Comparison of ENCODE assay signal across 8 mouse cellular contexts in genomic region chr13:109632387-109633036, GRCm38 (mm10).
DNase-seq lines count a peak whose midpoint lies in the region; ATAC-seq and TF ChIP-seq lines count a peak whose summit lies in the region.

No protein-coding gene starts in this region.

- 0% methylated on average over 7 of the region's 7 CpGs for WGBS in forebrain, embryonic 11.5 days
- 15% methylated on average over 7 of the region's 7 CpGs for WGBS in forebrain, postnatal 0 days
- 37% methylated on average over 7 of the region's 7 CpGs for WGBS in intestine, postnatal 0 days

- H3K4me3 ChIP-seq in forebrain, embryonic 11.5 days (ENCODE audit: low read depth, low read length) = no peak overlapping the region
- no peak overlapping the region for H3K4me3 ChIP-seq in forebrain, postnatal 0 days (ENCODE audit: low read depth, low read length)
- no peak overlapping the region for H3K4me3 ChIP-seq in intestine, postnatal 0 days (ENCODE audit: low read depth, low read length)

- no peak for TF ChIP-seq CTCF in forebrain, postnatal 0 days (IDR thresholded peaks at IDR 0.05; ENCODE audit: low read depth)
- TF ChIP-seq CTCF in intestine, postnatal 0 days (IDR thresholded peaks at IDR 0.05; ENCODE audit: low read depth) = peak; percentile 37

- peaks cover 10% of the 10 kb centered on the region; the same call in 1 of the 2 replicates for H3K4me1 ChIP-seq in forebrain, embryonic 11.5 days (replicated peaks; ENCODE audit: control insufficient read depth, insufficient read depth, low read length)
- no peaks in the 10 kb centered on the region for H3K4me1 ChIP-seq in forebrain, postnatal 0 days (ENCODE audit: insufficient read depth)
- 0 out of 2 replicates have a peak, but pooled peaks cover 7% of the 10 kb centered on the region for H3K4me1 ChIP-seq in intestine, postnatal 0 days (replicated peaks; ENCODE audit: control insufficient read depth, insufficient read depth, low read length)

- no peaks in the 10 kb centered on the region for H3K36me3 ChIP-seq in forebrain, embryonic 11.5 days (ENCODE audit: control insufficient read depth, insufficient read depth, low read length)
- no peaks in the 10 kb centered on the region for H3K36me3 ChIP-seq in forebrain, postnatal 0 days (ENCODE audit: insufficient read depth)
- H3K36me3 ChIP-seq in intestine, postnatal 0 days (ENCODE audit: control insufficient read depth, insufficient read depth) = no peaks in the 10 kb centered on the region

- H3K27me3 ChIP-seq in forebrain, embryonic 11.5 days (ENCODE audit: control insufficient read depth, insufficient read depth, low read length) = no peaks in the 10 kb centered on the region
- H3K27me3 ChIP-seq in forebrain, postnatal 0 days (ENCODE audit: insufficient read depth, low read length) = no peaks in the 10 kb centered on the region
- H3K27me3 ChIP-seq in intestine, postnatal 0 days (replicated peaks; ENCODE audit: control insufficient read depth, insufficient read depth, low read length) = no peaks in the 10 kb centered on the region

- no peak overlapping the region for H3K27ac ChIP-seq in forebrain, embryonic 11.5 days (ENCODE audit: low read depth, low read length)
- no peak overlapping the region for H3K27ac ChIP-seq in forebrain, postnatal 0 days (ENCODE audit: low read depth, low read length)
- peak overlapping the region; percentile 15; the same call in 1 of the 2 replicates for H3K27ac ChIP-seq in intestine, postnatal 0 days (ENCODE audit: low read depth, low read length)

- H3K4me2 ChIP-seq in forebrain, embryonic 11.5 days (ENCODE audit: low read depth, low read length, severe bottlenecking) = no peak overlapping the region
- H3K4me2 ChIP-seq in forebrain, postnatal 0 days (ENCODE audit: low read depth) = no peak overlapping the region
- peak overlapping the region; percentile 21; the same call in 1 of the 2 replicates for H3K4me2 ChIP-seq in intestine, postnatal 0 days (replicated peaks; ENCODE audit: low read depth)

- peak; percentile 40 for ATAC-seq in forebrain, embryonic 11.5 days (replicated peaks; ENCODE audit: low FRiP score)
- ATAC-seq in forebrain, postnatal 0 days = no peak
- peak; percentile 41; the same call in 1 of the 2 replicates for ATAC-seq in intestine, postnatal 0 days

- H3K9ac ChIP-seq in forebrain, embryonic 11.5 days (ENCODE audit: low read length) = no peak overlapping the region
- H3K9ac ChIP-seq in forebrain, postnatal 0 days = no peak overlapping the region
- H3K9ac ChIP-seq in intestine, postnatal 0 days (ENCODE audit: low read depth, low read length) = no peak overlapping the region

- DNase-seq in forebrain, embryonic 11.5 days (ENCODE audit: low spot score) = peak; percentile 50
- no peak for DNase-seq in forebrain, postnatal 0 days
- peak; percentile 56 for DNase-seq in embryo, embryonic 9.5 days (ENCODE audit: extremely low spot score)
- peak; percentile 70 to 81 for DNase-seq in lung, postnatal 4 days
- no peak for DNase-seq in urinary bladder, postnatal 25 days (ENCODE audit: low spot score)
- DNase-seq in cerebellum, postnatal 25 days = no peak
- no peak for DNase-seq in thymus, adult 18-20 months

- H3K9me3 ChIP-seq in forebrain, embryonic 11.5 days (ENCODE audit: control insufficient read depth, low read length) = no peaks in the 10 kb centered on the region
- H3K9me3 ChIP-seq in forebrain, postnatal 0 days (ENCODE audit: low read length) = no peaks in the 10 kb centered on the region
- H3K9me3 ChIP-seq in intestine, postnatal 0 days (ENCODE audit: control insufficient read depth) = no peaks in the 10 kb centered on the region

Comparison
In these comparisons a context has a peak if more than half of its experiments do, and no peak if none do; other contexts are left out.
1. DNase-seq: peak in forebrain, embryonic 11.5 days (single experiment), embryo, embryonic 9.5 days (single experiment) and lung, postnatal 4 days (2 of 2); none in forebrain, postnatal 0 days (single experiment), urinary bladder, postnatal 25 days (single experiment), cerebellum, postnatal 25 days (0 of 2) and thymus, adult 18-20 months (0 of 2).